Mouse (Mus musculus) midbrain, embryonic 12.5 days (tissue): Measurements from ENCODE around the gene Fgfr4. TPM values are rescaled to one million over a fixed set of nuclear protein-coding genes. Genes with fewer than 3 reads are reported as not detected.
"Not testable (repeated sequence)": the region's sequence is repeated elsewhere in the genome, so short reads cannot be mapped to it uniquely, and the experiment has no call there.

Experiments used
- ATAC-seq: fragments of 200-750 bp; cut with Nextera tagmentation; 2 replicates; pipeline ENCODE4 v1.8.0; 2017; ENCODE audit warnings: low read depth, moderate TSS enrichment, moderate library complexity; ENCODE audit not compliant: low FRiP score
- H3K27ac ChIP-seq: fragments of 300-500 bp; sonication (generic); replicated peaks from 2 replicates; pipeline ENCODE4 v1.5.1; 2016; ENCODE audit warnings: mild to moderate bottlenecking
- H3K27me3 ChIP-seq: fragments of 300-500 bp; sonication (generic); 2 replicates; pipeline ENCODE4 v1.6.1; 2016; ENCODE audit warnings: mild to moderate bottlenecking
- H3K36me3 ChIP-seq: fragments of 300-500 bp; sonication (generic); 2 replicates; pipeline ENCODE4 v1.6.1; 2016
- H3K4me1 ChIP-seq: fragments of 300-500 bp; sonication (generic); 2 replicates; pipeline ENCODE4 v1.6.1; 2016
- H3K4me2 ChIP-seq: fragments of 300-500 bp; sonication (generic); replicated peaks from 2 replicates; pipeline ENCODE4 v1.6.1; 2016; ENCODE audit warnings: mild to moderate bottlenecking, moderate library complexity
- H3K4me3 ChIP-seq: fragments of 300-500 bp; sonication (generic); 2 replicates; pipeline ENCODE4 v1.5.1; 2016; ENCODE audit warnings: mild to moderate bottlenecking
- H3K9ac ChIP-seq: fragments of 300-500 bp; sonication (generic); replicated peaks from 2 replicates; pipeline ENCODE4 v1.6.1; 2016; ENCODE audit warnings: mild to moderate bottlenecking, moderate library complexity
- H3K9me3 ChIP-seq: fragments of 300-500 bp; sonication (generic); 2 replicates; pipeline ENCODE4 v1.6.1; 2016; ENCODE audit warnings: mild to moderate bottlenecking
- WGBS: fragments of 180-500 bp; shearing (Covaris S2); methylation state at CpG from one replicate; pipeline ENCODE4 v1.1.7; 2016; 5-methylcytosine and 5-hydroxymethylcytosine counted together
- polyA plus RNA-seq: library from polyadenylated mRNA; unstranded; fragments of >200 nt; fragmentation: Nextera tagmentation; extraction: Ambion mirVana; gene quantifications from 2 replicates; pipeline ENCODE4 v1.2.1, GENCODE M21; 2016

Fgfr4 gene
- polyA plus RNA-seq, 1 experiment from 2014 or later = 0.70 TPM

DNA sequence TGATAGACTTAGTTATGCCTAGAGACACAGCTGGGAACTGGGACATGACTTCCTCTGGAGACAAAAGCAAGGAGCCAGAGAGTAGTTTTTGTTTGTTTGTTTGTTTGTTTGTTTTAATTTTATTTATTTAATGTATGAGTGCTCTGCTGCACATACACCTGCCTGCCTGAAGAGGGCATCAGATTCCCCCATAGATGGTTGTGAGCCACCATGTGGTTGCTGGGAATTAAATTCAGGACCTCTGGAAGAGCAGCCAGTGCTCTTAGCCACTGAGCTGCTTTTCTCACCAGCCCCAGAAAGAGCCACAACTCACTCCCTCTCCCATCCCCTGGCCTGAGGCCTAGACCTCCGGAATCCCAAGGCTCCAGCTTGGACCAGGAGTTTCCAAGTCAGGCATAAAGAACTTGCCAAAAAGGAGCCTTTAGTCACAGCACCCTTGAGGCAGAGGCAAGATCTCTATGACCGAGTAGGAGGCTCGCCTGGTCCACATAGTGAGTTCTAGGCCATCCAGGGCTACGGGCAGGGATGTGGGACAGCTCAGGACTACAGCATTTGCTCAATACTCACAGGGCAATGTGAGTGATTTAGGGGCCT, 25.6 kb downstream of the Fgfr4 start:
- peak; percentile 16; the same call in 1 of the 2 replicates for ATAC-seq
- H3K36me3 ChIP-seq = no peaks in the 10 kb centered on the region
- H3K4me1 ChIP-seq = no peaks in the 10 kb centered on the region
- 67% methylated on average over 4 of the region's 4 CpGs for WGBS
- no peak overlapping the region for H3K4me3 ChIP-seq
- H3K9ac ChIP-seq = no peak overlapping the region
- no peak overlapping the region for H3K27ac ChIP-seq
- H3K27me3 ChIP-seq = no peaks in the 10 kb centered on the region
- no peak overlapping the region for H3K4me2 ChIP-seq
- no peaks in the 10 kb centered on the region for H3K9me3 ChIP-seq

GRCm38 (mm10) chr13:55178556-55178955, 26.1 kb downstream of the Fgfr4 start:
- 30% methylated on average over 2 of the region's 2 CpGs for WGBS
- Histone ChIP-seq H3K27ac (no peak overlapping the region), H3K27me3 (no peaks in the 10 kb centered on the region), H3K4me1 (no peaks in the 10 kb centered on the region), H3K36me3 (no peaks in the 10 kb centered on the region), H3K4me2 (no peak overlapping the region), H3K4me3 (no peak overlapping the region), H3K9ac (no peak overlapping the region), H3K9me3 (no peaks in the 10 kb centered on the region)
- ATAC-seq = peak; percentile 19; the same call in 1 of the 2 replicates

DNA sequence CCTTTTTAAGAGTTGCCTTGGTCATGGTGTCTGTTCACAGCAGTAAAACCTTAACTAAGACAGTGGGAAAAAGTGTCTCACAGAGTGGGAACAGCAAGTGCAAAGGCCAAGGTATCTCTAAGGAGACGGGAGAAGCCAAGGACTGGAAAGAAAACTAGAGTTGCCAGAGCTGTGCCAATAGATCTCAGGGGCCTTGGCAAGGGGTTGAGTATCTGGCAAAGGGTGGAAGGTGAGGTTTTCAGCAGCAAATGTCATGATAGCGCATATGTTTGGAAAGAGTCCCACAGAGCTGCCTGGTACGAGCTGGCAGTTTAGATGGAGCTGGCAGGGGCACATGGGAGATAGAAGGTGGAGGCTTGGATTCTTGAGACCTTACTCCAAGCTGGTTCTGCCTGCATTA, 27.2 kb downstream of the Fgfr4 start:
- H3K4me2 ChIP-seq = no peak overlapping the region
- no peaks in the 10 kb centered on the region for H3K9me3 ChIP-seq
- no peaks in the 10 kb centered on the region for H3K36me3 ChIP-seq
- no peaks in the 10 kb centered on the region for H3K27me3 ChIP-seq
- no peak overlapping the region for H3K27ac ChIP-seq
- H3K4me1 ChIP-seq = no peaks in the 10 kb centered on the region
- no peak overlapping the region for H3K4me3 ChIP-seq
- H3K9ac ChIP-seq = no peak overlapping the region
- WGBS = 90% methylated on average over 3 of the region's 3 CpGs
- ATAC-seq = no peak

GRCm38 (mm10) chr13:55181786-55182172, 29.3 kb downstream of the Fgfr4 start:
- WGBS = 58% methylated on average over 2 of the region's 2 CpGs
- Histone ChIP-seq H3K9ac (0 out of 2 replicates have a peak overlapping the region, but pooled peaks have one; percentile 20), H3K36me3 (no peaks in the 10 kb centered on the region), H3K4me2 (peak overlapping the region; percentile 45), H3K4me1 (no peaks in the 10 kb centered on the region), H3K27ac (0 out of 2 replicates have a peak overlapping the region, but pooled peaks have one; percentile 52), H3K4me3 (no peak overlapping the region), H3K9me3 (no peaks in the 10 kb centered on the region), H3K27me3 (no peaks in the 10 kb centered on the region)
- no peak for ATAC-seq

DNA sequence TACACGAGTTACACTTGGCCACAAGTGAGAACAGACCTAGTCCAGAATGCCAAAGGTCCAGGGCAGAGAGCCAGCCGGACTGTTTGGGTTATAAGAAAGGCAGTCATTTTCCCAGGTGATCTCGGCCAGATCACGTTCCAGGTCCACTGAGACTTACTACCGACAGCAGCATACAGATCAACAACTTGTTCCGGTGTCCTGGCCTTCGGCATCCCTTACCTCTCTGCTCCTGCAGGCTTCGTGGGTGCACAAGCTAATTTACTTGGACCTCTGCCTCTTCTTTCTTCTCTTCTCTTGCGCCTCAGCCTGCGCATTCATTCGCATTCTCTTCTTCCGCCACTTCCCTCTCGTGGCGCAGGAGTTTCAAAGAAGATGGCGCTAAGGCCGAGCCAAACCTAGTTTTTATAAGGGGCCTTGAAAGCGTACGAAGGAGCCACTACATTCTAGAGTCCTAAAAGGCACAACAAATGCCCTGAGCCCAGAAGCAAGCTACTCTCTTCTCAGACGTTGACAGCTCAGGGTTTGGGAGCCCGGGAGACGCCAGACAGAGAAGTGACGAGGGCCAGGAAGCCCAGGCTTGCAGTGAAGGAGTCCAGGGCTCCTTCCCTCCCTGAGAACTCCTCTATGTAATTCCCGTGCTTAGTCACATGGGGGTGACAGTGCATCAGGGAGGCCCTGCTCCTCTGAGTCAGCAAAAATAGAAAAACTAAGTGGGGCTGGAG, 29.9 kb downstream of the Fgfr4 start:
- WGBS = 5% methylated on average over 23 of the region's 23 CpGs
- H3K9me3 ChIP-seq = no peaks in the 10 kb centered on the region
- no peaks in the 10 kb centered on the region for H3K4me1 ChIP-seq
- peak overlapping the region; percentile 45 for H3K4me2 ChIP-seq
- peak overlapping the region; percentile 23 for H3K4me3 ChIP-seq
- no peaks in the 10 kb centered on the region for H3K36me3 ChIP-seq
- ATAC-seq = no peak
- H3K27ac ChIP-seq = peak overlapping the region; percentile 52; the same call in 1 of the 2 replicates
- peak overlapping the region; percentile 20; the same call in 1 of the 2 replicates for H3K9ac ChIP-seq
- H3K27me3 ChIP-seq = no peaks in the 10 kb centered on the region

GRCm38 (mm10) chr13:55183382-55183781, 30.9 kb downstream of the Fgfr4 start:
- Histone ChIP-seq H3K9me3 (no peaks in the 10 kb centered on the region), H3K4me2 (no peak overlapping the region), H3K27me3 (no peaks in the 10 kb centered on the region), H3K4me3 (no peak overlapping the region), H3K9ac (no peak overlapping the region), H3K4me1 (no peaks in the 10 kb centered on the region), H3K36me3 (no peaks in the 10 kb centered on the region), H3K27ac (no peak overlapping the region)
- WGBS = 89% methylated on average over 6 of the region's 6 CpGs
- ATAC-seq = no peak

GRCm38 (mm10) chr13:55187062-55187461, 34.6 kb downstream of the Fgfr4 start:
- not testable (repeated sequence) for H3K4me2 ChIP-seq, ATAC-seq, H3K27me3 ChIP-seq, H3K36me3 ChIP-seq, H3K9me3 ChIP-seq, H3K4me3 ChIP-seq, H3K9ac ChIP-seq, H3K27ac ChIP-seq
- 63% methylated on average over 4 of the region's 9 CpGs for WGBS
- peaks cover 12% of the 10 kb centered on the region for H3K4me1 ChIP-seq

GRCm38 (mm10) chr13:55189531-55190107, 37.2 kb downstream of the Fgfr4 start:
- Histone ChIP-seq H3K9me3 (no peaks in the 10 kb centered on the region), H3K4me1 (peaks cover 12% of the 10 kb centered on the region), H3K4me3 (peak overlapping the region; percentile 46), H3K4me2 (peak overlapping the region; percentile 68), H3K27me3 (no peaks in the 10 kb centered on the region; the same call in 1 of the 2 replicates), H3K36me3 (no peaks in the 10 kb centered on the region), H3K27ac (peak overlapping the region; percentile 92), H3K9ac (peak overlapping the region; percentile 72)
- no peak; the same call in 1 of the 2 replicates for ATAC-seq
- 4% methylated on average over 12 of the region's 12 CpGs for WGBS

DNA sequence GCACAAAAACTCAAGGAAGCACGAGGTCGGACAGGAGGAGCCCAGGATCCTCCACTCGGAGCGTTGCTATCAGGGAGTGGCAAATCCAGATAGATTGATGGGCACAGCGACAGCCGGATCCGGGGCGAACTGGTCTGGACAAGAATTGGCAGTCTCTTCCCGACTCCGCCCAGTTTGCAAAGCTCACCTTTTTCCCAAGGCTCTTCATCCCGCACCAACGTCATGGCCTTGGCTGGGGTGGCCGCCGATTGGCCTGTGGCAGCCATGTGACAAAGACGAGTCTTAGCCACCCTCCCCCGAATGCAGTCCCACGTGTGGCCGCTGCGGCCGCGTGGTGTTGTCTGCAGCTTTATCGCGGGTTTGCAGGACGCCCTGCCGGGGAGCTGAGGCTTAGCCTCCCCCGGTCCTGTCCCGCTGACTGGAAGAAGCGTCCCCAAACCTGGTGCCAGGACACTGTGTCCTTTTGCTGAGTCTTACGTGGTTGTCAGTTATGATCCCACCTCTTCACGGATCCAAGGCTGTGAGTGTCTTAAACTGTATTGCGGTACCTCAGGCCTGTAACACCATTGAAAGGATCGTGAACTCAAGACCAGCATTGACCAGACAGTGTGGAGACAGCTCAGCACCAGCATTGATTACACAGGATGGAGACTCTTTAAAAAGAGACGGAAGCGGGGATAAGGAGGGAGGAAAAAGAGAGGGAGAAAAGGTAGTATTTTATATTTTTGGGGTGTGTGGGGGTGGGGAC, 37.9 kb downstream of the Fgfr4 start:
- ATAC-seq = peak; percentile 99
- Histone ChIP-seq H3K9ac (peak overlapping the region; percentile 72), H3K36me3 (no peaks in the 10 kb centered on the region), H3K9me3 (no peaks in the 10 kb centered on the region), H3K27ac (peak overlapping the region; percentile 92), H3K27me3 (no peaks in the 10 kb centered on the region; the same call in 1 of the 2 replicates), H3K4me3 (peak overlapping the region; percentile 46), H3K4me2 (peak overlapping the region; percentile 68), H3K4me1 (peaks cover 12% of the 10 kb centered on the region)
- whole genome bisulfite sequencing = 3% methylated on average over 34 of the region's 34 CpGs

GRCm38 (mm10) chr13:55191535-55191934, 39.1 kb downstream of the Fgfr4 start:
- H3K4me2 ChIP-seq = no peak overlapping the region
- H3K27ac ChIP-seq = no peak overlapping the region
- no peak overlapping the region for H3K4me3 ChIP-seq
- H3K4me1 ChIP-seq = peaks cover 12% of the 10 kb centered on the region
- ATAC-seq = no peak
- 87% methylated on average over 5 of the region's 5 CpGs for WGBS
- H3K9ac ChIP-seq = no peak overlapping the region
- H3K27me3 ChIP-seq = no peaks in the 10 kb centered on the region; the same call in 1 of the 2 replicates
- no peaks in the 10 kb centered on the region for H3K36me3 ChIP-seq
- no peaks in the 10 kb centered on the region for H3K9me3 ChIP-seq

- H3K4me1 ChIP-seq, H3K9me3 ChIP-seq, H3K4me2 ChIP-seq, H3K9ac ChIP-seq, ATAC-seq, H3K4me3 ChIP-seq, H3K27ac ChIP-seq, H3K36me3 ChIP-seq, H3K27me3 ChIP-seq: not testable (repeated sequence)
- 86% methylated on average over 4 of the region's 4 CpGs for WGBS
Observed at GRCm38 (mm10) chr13:55202758-55203157, 50.3 kb downstream of the Fgfr4 start.
